Mouse (Mus musculus): ENCODE data around the gene Lyl1.

Gene Lyl1

DNA sequence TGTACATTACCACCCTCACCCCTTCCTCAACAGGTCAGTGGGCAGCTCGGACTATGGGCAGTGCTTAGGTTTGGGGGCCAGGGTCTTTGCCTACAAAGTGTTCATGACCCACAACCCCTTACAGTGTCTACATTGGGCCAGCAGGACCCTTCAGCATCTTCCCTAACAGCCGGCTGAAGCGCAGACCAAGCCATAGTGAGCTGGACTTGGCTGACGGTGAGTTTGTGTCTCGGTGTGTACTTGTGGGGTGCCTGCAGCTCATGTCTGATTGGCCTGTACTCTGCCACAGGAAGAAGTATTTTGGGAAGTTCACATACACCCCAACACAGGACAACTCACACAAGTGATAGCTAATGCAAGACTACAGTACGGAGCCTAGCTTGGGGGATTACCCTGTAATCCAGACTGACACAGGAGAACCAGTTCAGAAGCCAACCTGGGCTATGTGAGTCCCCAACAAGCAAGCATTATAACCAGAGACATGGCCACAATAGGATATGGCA is 1.8 kb downstream of the Lyl1 start:
- DNase-seq (ENCODE audit: extremely low read depth, low read depth, low spot score), result no peak

DNA sequence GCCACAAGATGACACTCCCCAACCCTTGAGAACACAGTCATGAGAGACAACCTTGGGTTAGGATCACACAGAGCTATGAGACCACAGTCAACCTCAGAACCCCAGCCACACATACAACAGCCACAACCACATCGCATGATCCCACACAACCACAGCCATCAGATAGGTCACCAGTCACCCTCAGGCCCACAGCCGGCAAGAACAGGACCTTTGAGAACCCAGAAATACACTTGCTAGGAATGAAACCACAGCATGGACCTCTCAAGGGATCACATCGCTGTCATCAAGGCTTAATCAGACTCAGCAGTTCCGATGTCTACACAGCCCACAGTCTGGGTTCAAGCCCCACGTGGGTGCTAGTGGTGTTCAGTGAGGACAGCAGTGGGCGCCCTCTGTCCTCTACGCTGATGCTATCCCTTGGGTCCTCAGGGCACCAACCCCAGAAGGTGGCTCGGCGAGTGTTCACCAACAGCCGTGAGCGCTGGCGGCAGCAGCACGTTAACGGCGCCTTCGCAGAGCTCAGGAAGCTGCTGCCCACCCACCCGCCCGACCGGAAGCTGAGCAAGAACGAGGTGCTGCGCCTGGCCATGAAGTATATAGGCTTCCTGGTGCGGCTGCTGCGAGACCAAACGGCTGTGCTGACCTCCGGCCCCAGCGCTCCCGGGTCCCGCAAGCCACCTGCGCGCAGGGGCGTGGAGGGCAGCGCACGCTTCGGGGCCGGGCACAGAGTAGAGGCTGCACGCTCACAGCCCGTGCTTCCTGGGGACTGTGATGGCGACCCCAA is 2.4 kb downstream of the Lyl1 start:
- no peak for DNase-seq (ENCODE audit: extremely low read depth, low read depth, low spot score)

DNA sequence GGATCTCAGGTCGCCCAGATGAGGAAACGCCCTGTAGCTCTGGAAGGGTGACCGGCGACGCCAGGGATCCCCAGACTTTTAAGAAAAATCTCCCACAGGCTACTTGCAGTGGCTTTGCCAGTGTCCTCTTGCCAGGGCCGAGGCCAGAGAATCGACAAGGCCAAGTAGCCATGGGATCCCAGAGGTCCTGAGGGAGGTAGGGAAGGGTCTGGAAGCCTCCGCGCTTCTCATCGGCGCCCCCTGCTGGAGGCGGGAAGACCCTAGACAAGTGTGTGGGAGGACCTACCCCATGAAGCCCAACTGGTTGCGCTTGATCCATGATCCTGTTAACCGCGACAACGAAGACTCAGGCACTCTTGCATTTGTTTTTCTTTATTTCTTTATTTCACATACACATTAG is 3.1 kb downstream of the Lyl1 start:
- DNase-seq (ENCODE audit: extremely low read depth, low read depth, low spot score), result no peak

DNA sequence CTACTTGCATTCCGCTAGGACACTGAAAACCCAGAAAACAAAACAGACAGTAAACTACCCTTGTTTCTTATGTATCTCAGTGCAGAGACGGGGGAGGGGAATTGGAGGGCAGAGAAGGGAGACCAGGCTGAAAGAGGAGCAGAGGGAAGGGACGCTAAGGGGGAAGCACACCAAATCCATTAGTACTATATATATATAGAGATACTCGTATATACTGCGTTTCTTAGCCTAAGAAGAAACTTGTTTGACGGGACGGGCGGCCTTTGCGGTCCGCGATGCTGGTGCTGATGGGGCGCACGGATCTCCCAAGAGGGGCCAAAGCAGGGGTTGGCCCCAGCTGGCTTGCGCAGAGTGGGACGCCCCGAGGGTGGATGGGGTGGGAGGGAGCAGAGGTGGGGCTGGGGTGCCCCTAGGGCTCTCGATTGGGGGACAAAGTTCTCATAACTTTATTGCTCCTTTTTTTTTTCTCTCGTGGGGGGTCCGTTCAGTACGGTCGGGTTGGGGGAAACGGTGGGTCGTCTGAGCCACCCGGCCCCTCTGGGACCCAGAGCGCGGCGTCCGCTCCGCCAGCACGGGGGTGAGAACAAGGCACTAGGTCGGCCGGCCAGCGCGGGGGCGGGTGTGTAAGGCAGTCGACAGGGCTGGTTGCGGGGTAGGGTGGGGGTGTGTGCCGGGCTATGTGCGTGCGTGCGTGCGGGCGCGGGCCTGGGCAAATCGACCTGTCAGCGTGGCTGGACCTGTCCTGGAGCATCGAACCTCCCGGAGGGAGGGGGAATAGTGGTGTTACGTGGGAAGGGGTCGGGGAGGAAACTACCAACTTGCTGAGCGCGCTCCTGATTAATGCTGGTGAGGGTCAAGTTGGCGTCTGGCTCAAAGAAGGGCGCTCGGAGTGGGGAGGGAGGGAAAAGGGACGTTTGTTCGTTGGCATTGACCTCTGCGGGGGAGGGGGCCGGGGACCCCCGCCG is 3.9 kb downstream of the Lyl1 start:
- DNase-seq (ENCODE audit: extremely low read depth, low read depth, low spot score), result no peak

DNA sequence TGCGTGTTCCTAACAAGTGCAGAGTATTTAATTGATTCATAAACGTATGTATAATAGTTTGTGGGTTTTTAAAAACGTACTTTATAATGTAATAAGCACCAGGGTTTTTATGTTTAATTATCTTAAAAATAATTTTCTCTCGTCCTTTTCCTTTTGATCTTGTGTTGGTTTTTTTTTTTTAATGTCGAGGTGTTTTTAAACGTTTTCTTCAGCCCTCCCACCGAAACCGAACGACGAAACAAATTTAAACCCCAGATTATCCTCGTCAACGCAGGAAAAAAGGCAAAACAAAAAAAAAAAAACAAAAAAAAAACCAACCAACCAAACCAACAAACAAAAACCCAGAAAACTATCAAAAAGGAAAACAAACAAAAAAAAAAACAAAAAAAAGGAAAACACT is 4.7 kb downstream of the Lyl1 start:
- DNase-seq (ENCODE audit: extremely low read depth, low read depth, low spot score), result no peak

DNA sequence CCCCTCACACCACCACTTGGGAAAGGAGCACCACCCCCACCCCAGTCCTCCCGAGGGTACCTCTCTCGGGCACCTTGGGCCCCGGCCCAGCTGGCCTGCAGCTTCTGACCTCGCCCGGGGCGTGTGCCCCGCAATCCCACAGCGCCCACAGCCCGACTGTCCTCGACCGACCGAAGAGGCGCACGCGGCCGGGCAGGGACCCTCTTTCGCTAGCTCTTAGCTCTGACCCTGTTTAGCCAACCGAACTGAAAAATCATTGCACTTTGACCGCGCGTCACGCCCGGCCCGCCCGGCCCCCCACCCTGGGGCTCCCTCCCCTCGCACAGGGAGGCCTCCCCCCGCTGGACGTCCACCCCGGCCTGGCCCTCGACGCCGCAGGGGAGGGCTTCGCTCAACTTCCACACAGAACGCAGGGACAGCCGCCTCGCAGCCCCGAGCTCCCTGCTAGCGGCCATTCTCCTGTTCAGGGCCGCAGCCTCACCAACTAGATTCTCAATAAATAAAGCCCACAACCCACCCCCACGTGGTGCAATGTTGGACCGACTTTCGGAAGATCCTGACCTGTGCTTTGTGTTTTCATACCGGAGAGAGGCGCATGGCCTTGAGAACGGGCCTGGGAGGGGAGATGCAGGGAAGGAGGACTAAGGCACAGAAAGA is 5.5 kb downstream of the Lyl1 start:
- DNase-seq (ENCODE audit: extremely low read depth, low read depth, low spot score), result no peak

DNA sequence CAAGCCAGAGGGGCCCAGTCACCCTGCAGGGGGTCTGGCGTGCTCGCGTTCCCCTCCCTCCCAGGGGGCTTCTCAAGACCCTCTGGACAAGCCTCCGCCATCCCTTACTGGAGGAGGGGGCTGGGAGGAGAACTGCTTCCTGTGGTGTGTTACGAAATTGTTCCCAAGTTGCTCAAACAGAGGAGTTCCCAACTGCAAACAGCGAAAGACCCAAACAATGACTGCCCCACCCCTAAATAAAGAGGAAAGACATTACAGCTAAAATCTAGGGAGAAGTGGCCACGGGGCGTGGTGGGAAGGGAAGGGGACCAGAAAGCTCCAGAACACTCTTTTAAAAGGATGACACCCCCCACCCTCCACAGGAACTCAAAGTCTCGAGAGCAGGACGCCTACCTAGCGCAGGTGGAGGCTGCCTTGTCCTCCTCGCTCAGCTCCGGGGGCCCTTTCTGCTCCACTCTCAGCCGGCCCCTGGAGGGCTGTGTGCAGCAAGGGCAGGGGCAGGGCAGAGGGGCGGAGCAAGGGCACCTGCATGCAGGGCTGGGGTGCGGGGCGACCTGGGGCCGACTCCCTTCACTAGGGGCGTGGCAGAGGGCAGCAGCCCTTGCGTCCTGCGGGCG is 6.1 kb downstream of the Lyl1 start:
- no peak for DNase-seq (ENCODE audit: extremely low read depth, low read depth, low spot score)

DNA sequence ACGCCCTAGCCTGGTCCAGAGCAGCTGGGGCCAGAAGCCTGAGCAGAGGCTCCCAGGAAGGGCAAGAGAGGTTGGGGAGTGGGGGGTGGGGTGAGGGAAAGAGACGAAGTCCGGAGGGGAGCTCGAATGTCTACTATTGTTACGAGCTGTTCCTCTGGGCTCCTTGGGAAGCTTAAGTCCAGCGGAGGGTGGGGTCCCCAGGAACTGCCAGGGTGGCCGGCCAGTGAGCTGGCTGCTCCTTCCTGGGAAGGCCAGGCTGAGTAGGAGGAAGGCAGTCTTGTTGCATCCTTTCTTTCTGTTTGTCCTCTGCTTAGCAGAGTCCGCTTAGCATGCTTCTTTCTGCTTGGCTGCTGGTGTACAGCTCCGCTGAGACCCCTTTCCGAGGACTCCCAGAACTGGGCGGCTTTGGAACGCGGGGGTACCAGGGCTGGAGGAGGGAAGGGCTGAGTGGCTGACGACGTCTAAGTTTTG is 6.8 kb downstream of the Lyl1 start:
- no peak for DNase-seq (ENCODE audit: extremely low read depth, low read depth, low spot score)

DNA sequence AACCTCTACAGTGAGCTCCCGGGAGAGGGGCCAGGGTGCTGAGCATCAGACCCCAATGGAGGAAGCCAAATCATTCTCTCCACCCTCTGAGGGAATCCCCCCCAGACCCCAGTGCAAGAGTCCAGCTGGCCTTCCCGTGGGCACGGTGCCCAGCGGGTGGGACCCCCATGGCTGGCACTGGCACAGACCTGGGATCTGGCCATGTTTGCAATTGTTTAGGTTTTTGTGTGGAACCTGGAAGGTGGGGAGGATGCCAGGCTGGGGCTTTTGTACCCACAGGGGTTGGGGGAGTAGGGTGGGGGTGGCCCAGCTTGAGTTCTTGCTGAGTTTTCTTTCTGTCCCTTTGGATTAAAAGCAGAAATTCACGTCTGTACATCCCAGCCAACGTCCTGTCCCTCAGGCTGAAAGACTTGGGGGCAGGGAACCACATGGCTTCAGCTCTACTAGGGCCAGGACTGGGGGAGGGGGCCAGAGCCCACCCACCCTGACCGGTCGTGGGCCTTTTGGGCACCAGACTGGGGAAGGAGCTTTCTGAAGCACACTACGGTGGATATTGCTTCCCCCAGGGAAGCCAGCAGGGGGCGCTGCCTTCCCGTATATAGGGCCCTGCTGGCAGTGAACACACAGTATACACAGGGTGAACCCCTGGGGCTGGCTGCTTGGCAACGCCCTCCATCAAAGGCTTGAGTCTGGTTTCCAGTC is 7.7 kb downstream of the Lyl1 start:
- no peak for DNase-seq (ENCODE audit: extremely low read depth, low read depth, low spot score)

DNA sequence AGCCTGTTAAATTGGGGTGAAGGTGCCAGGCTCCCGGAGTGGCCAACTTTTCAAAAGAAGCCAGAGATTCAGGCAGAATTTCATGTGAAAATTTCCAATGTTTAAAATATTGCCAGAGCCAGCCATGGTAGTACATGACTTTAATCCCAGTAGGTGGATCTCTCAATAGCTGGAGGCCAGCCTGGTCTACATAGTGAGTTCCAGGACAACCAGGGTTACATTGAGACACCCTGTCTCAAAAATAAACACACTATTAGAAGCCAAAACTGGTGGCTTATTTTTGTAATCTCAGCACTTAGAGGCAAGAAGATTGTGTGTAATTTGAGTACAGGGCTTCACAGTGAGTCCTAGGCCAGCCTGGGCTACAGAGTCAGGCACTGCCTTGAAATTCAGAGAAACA is 8.7 kb downstream of the Lyl1 start:
- DNase-seq (ENCODE audit: extremely low read depth, low read depth, low spot score), result no peak

DNA sequence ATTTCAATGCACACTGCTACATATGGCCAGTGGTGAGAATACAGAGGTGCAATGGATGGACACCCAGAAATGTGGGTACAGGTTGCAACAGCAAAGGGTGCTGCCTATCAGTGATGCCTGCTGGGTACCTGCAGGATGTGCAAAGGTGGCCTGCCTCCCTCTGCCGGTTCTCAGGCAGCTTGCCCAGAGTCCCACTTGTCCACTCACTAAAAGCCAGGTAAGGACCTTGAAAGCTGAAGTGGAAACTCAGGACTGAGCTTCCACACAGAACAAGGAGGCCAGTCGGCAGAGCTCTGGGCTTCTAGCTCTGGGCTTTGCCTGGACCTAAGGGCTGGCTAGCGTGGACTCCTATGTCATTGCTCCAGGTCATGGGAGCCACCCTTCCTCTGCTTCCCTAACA is 10.1 kb downstream of the Lyl1 start:
- no peak for DNase-seq (ENCODE audit: extremely low read depth, low read depth, low spot score)

DNA sequence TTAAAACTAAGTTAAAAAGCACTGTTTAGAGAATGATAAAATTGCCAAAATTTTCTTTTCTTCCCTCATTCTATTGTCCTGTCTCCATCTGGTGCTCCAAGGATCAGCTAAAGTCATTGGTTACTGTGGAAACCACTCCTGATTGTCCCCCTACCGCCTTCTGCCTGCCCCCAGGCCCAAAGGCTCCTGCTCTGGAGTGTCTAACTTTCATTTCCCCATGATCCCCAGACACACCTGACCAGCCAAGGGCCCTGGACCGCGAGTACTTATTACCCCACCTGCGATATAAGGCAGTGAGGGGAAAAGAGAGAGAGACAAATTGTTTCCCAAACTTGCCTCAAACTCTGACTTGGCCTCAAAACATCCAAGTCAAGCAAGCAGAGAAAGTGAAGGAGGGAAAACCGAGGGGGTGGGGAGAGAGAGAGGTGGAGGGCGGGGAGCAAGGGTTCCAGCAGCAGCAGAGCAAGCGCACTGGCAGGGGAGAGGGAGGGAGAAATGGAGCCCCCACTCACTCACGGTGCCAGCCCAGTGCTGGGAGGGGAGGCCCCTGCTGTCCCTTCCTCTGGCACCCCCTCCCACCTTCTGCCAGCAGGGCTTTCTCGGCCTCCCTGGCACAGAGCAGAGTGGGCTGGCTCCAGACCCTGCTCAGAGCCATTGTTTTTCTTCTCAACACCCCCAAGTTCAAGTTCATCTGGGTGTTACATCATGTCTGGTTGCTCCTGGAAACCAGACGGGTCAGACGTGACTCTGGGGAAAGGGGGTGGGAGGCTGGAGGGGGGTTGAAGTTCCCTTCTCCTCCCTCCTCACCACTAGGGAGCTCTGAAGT is 10.9 kb downstream of the Lyl1 start:
- no peak for DNase-seq (ENCODE audit: extremely low read depth, low read depth, low spot score)

DNA sequence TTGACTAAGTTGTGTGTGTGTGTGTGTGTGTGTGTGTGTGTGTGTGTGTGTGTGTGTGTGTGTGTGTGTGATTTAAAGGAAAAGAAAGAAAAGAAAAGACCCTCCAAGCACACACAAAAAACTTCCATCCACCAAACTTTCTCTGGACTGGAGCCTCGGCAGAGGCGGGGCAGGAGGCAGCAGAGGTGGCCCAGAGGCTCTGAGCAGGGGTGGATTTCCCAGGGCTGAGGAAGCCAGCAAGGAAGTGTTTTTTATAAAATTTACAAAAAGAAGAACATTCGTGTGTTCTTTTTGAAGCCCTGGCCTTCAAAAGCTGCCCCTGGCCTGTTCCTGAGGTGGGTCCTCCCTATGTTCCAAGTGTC is 11.5 kb downstream of the Lyl1 start:
- DNase-seq (ENCODE audit: extremely low read depth, low read depth, low spot score), result no peak

DNA sequence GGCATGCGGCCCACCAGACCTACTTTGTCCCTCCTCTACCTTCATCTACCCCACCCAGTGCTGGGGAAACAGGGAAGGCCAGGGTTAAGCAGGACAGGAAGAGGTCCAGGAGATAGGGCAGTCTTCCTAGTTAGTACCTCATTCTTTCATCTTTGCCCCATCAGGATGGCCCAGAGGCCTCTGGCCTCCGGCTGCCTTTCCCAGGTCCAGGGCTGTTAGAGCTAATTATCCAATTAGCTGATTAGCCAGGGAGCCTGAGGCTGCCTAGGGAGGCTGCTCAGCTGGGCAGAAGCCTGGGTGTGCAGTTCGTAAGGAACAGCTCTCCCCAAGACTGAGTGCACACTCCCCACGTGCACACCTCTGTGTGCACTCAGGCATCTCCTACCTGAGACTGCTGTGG is 12.1 kb downstream of the Lyl1 start:
- DNase-seq (ENCODE audit: extremely low read depth, low read depth, low spot score), result no peak

DNA sequence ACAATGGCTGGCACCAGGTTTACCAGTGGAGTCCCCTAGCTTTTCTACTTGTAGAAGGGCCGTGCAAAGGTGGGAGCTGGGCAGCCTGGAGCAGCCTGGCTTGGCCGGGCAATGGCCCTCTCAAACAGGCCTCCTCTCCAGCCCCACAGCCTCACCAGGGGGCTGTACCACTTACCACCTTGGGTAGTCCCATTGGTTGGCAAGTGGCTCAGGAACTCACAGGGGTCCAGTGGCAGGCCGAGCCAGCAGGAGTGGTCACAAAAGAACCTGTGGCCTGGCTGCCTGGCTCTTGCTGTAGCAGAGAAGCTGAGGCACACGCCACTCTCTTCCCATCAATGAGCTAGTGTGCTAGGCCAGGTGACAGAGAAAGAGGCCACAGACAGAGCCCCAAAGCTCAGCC is 12.9 kb downstream of the Lyl1 start:
- no peak for DNase-seq (ENCODE audit: extremely low read depth, low read depth, low spot score)

DNA sequence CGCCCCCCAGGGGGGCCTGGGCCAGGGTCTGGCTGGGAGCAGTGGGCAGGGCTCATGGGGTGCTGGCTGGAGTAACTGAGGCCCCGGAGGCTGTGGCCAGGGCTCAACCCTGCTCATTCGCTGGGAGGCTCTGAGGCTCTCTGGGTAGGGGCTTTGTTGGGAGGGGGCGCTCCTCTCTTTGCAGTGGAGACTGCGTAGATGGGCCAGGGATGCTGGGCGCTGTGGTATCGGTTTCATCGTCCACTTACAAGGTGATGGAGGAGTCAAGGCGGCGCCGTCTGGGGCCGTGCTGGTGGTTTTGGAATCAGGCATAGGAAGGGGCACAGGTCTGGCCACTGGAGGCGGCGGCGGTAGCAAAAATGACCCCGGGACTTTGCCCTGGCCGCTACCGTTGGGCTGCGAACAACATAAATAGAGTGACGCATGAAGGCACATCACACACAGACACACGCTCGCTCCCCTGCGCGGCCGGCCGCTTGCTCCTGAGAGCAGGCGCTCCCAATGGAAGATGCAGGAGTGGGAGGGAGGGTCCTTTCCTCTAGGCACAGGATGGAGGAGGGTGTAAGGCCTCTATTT is 14.7 kb downstream of the Lyl1 start:
- no peak for DNase-seq (ENCODE audit: extremely low read depth, low read depth, low spot score)

DNA sequence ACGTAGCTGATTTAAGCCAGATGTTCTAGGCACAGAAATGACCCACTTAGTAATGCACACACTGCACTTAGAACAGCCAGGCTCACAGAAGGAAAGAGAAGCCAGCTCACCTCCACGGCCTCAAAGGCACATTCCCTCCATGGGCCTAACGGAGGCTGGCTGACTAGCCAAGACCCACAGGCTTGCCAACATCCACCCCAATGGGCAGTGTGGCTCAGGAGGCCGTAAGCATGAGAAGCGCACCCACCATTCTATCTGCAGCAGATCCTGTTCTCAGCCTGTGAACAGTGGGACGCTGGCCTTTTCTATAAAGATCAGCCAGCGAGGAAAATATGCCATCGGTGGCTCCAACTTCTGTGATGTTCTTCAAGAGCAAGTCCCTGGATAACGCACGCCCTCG is 15.5 kb downstream of the Lyl1 start:
- no peak for DNase-seq (ENCODE audit: extremely low read depth, low read depth, low spot score)

DNA sequence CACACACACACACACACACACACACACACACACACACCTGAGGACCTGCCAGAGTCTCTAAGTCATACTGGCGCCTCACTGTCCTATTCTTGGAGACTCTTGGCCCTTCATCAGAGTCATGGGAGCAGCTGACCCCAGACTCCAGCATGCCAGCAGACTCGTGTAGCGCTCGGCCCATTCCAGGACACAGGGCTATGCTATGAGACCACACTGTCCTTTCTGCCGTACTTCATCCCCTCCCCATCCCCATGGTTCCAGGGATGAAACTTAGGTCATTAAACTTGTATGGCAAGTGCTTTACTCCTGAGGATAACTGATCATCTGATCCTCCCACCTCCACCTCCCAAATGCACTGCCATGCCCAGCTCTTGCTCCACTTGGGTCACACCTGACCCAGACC is 17.2 kb downstream of the Lyl1 start:
- DNase-seq (ENCODE audit: extremely low read depth, low read depth, low spot score), result no peak
